Mouse (Mus musculus) heart, adult 2 months (tissue): ENCODE data around the gene Vcam1.

Experiments used
- CTCF ChIP-seq: fragments of 200-600 bp; IDR thresholded peaks from 2 replicates; pipeline ENCODE4 v1.8.1; 2022; ENCODE audit warnings: antibody characterized with exemption, mild to moderate bottlenecking, moderate library complexity
- EP300 ChIP-seq: fragments of 200-500 bp; IDR thresholded peaks from 2 replicates; pipeline ENCODE4 v1.6.1; 2011; ENCODE audit warnings: low read depth, low read length, control low read depth; ENCODE audit not compliant: insufficient read depth
- POLR2A ChIP-seq: fragments of 200-500 bp; IDR thresholded peaks from 2 replicates; pipeline ENCODE4 v1.6.1; 2011; ENCODE audit warnings: mild to moderate bottlenecking, low read depth, low read length, control low read depth; ENCODE audit not compliant: insufficient read depth

DNA sequence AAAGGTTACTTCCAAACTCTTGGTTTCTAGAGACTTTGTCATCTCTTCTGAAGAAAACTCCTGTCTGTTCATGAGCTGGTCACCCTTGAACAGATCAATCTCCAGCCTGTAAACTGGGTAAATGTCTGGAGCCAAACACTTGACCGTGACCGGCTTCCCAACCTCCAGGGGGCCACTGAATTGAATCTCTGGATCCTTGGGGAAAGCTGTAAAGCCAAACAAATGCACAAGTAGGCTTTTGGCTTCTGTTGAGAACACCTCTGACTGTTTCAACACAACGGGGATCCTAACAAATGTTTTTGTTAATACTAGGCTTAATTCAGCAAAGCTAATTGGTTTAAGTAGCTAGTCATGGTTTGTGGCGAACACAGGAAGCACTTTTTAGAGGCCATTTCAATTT lies 3.4 kb downstream of the Vcam1 start:
- TF ChIP-seq CTCF (no peak), POLR2A (no peak), EP300 (no peak)
